Mouse (Mus musculus) limb, embryonic 14.5 days (tissue): ENCODE measurements around the gene Tns3. TPM values are rescaled to one million over a fixed set of nuclear protein-coding genes. Genes with fewer than 3 reads are reported as not detected.

Experiments used
- ATAC-seq: fragments of 200-750 bp; cut with Nextera tagmentation; 2 replicates; pipeline ENCODE4 v1.8.0; 2017; ENCODE audit warnings: low read depth, moderate number of reproducible peaks, moderate TSS enrichment; ENCODE audit not compliant: low FRiP score
- DNase-seq: peaks from one replicate; pipeline ENCODE4 v3.0.0-alpha.2; 2015; ENCODE audit warnings: low spot score
- H3K27ac ChIP-seq: fragments of 300-500 bp; sonication (generic); replicated peaks from 2 replicates; pipeline ENCODE4 v1.5.1; 2014; ENCODE audit warnings: low read depth, mild to moderate bottlenecking, low read length, moderate library complexity, mixed read lengths
- H3K27me3 ChIP-seq: fragments of 300-500 bp; sonication (generic); 2 replicates; pipeline ENCODE4 v1.6.1; 2014; ENCODE audit warnings: low read length, mixed read lengths; ENCODE audit not compliant: control insufficient read depth, insufficient read depth
- H3K36me3 ChIP-seq: fragments of 300-500 bp; sonication (generic); 2 replicates; pipeline ENCODE4 v1.6.1; 2014; ENCODE audit warnings: mild to moderate bottlenecking, low read length, moderate library complexity, mixed read lengths; ENCODE audit not compliant: control insufficient read depth, insufficient read depth
- H3K4me1 ChIP-seq: fragments of 300-500 bp; sonication (generic); 2 replicates; pipeline ENCODE4 v1.6.1; 2014; ENCODE audit warnings: antibody characterized with exemption, low read length, mixed read lengths; ENCODE audit not compliant: control insufficient read depth, insufficient read depth
- H3K4me2 ChIP-seq: fragments of 300-500 bp; sonication (generic); replicated peaks from 2 replicates; pipeline ENCODE4 v1.6.1; 2014; ENCODE audit warnings: low read depth, mild to moderate bottlenecking, low read length, moderate library complexity; ENCODE audit not compliant: severe bottlenecking
- H3K4me3 ChIP-seq: fragments of 300-500 bp; sonication (generic); replicated peaks from 2 replicates; pipeline ENCODE4 v1.5.1; 2014; ENCODE audit warnings: low read length
- H3K9ac ChIP-seq: fragments of 300-500 bp; sonication (generic); 2 replicates; pipeline ENCODE4 v1.6.1; 2014; ENCODE audit warnings: mild to moderate bottlenecking, low read depth, low read length, moderate library complexity; ENCODE audit not compliant: severe bottlenecking
- H3K9me3 ChIP-seq: fragments of 300-500 bp; sonication (generic); 2 replicates; pipeline ENCODE4 v1.6.1; 2016; ENCODE audit warnings: low read length; ENCODE audit not compliant: control insufficient read depth
- POLR2A ChIP-seq: fragments of 200-500 bp; IDR thresholded peaks from 2 replicates; pipeline ENCODE4 v1.8.0; 2012; ENCODE audit warnings: inconsistent platforms, mild to moderate bottlenecking, moderate library complexity, borderline replicate concordance; ENCODE audit not compliant: insufficient read depth, insufficient read length; ENCODE audit errors: extremely low read depth
- whole genome bisulfite sequencing: fragments of 180-500 bp; shearing (Covaris S2); extraction: QIAGEN DNeasy Blood & Tissue Kit; methylation state at CpG from one replicate; pipeline ENCODE4 v1.1.7; 2014; 5-methylcytosine and 5-hydroxymethylcytosine counted together
- polyA plus RNA-seq, 2 experiments: library from polyadenylated mRNA; depleted of rRNA in 1 of 2; stranded (reverse) in 1 of 2; unstranded in 1 of 2; fragments of >200 nt; fragmentation: Nextera tagmentation in 1 of 2; extraction: Ambion mirVana in 1 of 2; gene quantifications; 2 replicates each; pipeline versions ENCODE4 v1.2.1 to v1.2.3; 2012 to 2014

The Tns3 gene
- polyA plus RNA-seq, 2 experiments: 27.4 to 59.1 TPM

DNA sequence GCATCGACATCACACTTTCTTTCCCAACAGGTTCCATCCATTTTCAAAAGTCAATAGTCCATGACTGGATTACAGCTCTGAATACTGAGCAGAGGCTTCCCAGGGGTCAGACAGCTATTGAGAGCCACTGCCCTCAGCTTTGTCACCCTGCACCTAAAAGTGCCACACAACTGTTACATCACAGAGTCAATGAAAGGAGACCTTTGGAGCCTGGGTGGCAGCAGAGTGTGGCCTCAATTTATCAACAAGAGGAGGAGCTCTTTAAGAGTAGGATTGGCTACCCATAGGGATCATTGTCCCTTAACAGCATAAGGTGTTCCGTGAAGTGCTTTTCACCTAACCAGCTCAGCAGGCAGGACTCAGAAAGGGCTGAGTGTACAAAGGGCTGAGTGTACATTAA, 154.0 kb downstream of the Tns3 start:
- 78% methylated on average over 2 of the region's 2 CpGs for WGBS
- H3K27ac ChIP-seq: no peak overlapping the region
- ATAC-seq (no peak), DNase-seq (no peak)
- H3K4me1 ChIP-seq: 0 out of 2 replicates have a peak, but pooled peaks cover 2% of the 10 kb centered on the region
- H3K4me3 ChIP-seq: no peak overlapping the region
- H3K9ac ChIP-seq: no peak overlapping the region
- H3K36me3 ChIP-seq: peaks cover 87% of the 10 kb centered on the region
- H3K9me3 ChIP-seq: no peaks in the 10 kb centered on the region
- H3K4me2 ChIP-seq: no peak overlapping the region
- no peaks in the 10 kb centered on the region for H3K27me3 ChIP-seq
- TF ChIP-seq POLR2A: no peak

DNA sequence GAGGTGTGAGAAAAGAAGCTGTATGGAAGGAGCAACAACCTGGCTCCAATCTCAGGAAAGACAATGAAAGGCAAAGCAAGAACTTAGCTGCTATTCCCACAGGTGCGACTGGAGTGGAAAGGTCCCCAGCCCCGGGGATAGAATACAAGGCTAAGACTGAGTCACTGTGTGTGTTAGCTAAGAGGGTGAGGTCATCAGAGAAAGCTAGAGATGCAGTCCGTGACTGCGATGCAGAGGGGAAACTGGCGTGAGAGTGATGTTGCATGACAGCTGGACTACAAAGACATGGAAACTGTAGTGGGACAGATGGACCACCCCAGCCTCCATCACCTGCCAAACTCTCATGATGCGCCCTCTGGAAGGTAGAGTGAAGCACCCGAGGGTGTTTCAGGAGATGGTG, 154.7 kb downstream of the Tns3 start:
- DNase-seq (no peak), ATAC-seq (no peak)
- Histone ChIP-seq H3K4me2 (no peak overlapping the region), H3K4me1 (0 out of 2 replicates have a peak, but pooled peaks cover 2% of the 10 kb centered on the region), H3K27me3 (no peaks in the 10 kb centered on the region), H3K27ac (no peak overlapping the region), H3K4me3 (no peak overlapping the region), H3K9ac (no peak overlapping the region), H3K36me3 (peaks cover 90% of the 10 kb centered on the region), H3K9me3 (no peaks in the 10 kb centered on the region)
- WGBS: 85% methylated on average over 7 of the region's 7 CpGs
- TF ChIP-seq POLR2A: no peak

DNA sequence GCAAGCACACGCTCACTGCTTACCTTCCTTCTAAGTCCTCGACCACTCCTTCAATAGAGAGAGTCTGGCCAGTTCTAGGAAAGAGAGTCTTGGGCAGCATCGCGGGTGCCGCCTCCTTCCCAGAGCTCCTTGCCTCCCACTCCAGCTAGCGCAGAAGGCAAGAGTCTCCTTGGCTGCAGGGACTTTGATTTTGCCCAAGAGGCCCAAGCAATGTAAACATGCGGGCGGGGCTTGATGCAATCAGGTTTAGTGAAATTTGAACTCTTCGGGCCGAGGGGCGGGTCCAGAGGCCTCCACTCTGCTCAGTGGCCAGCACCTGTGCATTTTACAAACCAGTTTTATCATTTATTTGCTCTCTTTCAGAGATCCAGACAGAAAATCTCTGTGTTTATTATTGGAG, 160.6 kb downstream of the Tns3 start:
- no peak for TF ChIP-seq POLR2A
- H3K9ac ChIP-seq: no peak overlapping the region
- no peak for ATAC-seq
- no peak for DNase-seq
- no peak overlapping the region for H3K4me3 ChIP-seq
- H3K4me1 ChIP-seq: no peaks in the 10 kb centered on the region
- H3K36me3 ChIP-seq: peaks cover 78% of the 10 kb centered on the region
- no peak overlapping the region for H3K4me2 ChIP-seq
- H3K27ac ChIP-seq: no peak overlapping the region
- H3K9me3 ChIP-seq: no peaks in the 10 kb centered on the region
- WGBS: 20% methylated on average over 11 of the region's 11 CpGs
- no peaks in the 10 kb centered on the region for H3K27me3 ChIP-seq

- Histone ChIP-seq H3K9ac (no peak overlapping the region), H3K9me3 (no peaks in the 10 kb centered on the region), H3K27ac (no peak overlapping the region), H3K27me3 (no peaks in the 10 kb centered on the region), H3K36me3 (peaks cover 57% of the 10 kb centered on the region), H3K4me3 (no peak overlapping the region), H3K4me1 (peaks cover 11% of the 10 kb centered on the region), H3K4me2 (no peak overlapping the region)
- no peak for TF ChIP-seq POLR2A
- WGBS: 79% methylated on average over 6 of the region's 6 CpGs
- DNase-seq (no peak), ATAC-seq (no peak)
Observed at GRCm38 (mm10) chr11:8500855-8501254, 163.5 kb downstream of the Tns3 start.

- ATAC-seq: peak; percentile 9; the same call in 1 of the 2 replicates
- TF ChIP-seq POLR2A: no peak
- Histone ChIP-seq H3K36me3 (peaks cover 56% of the 10 kb centered on the region), H3K27ac (peak overlapping the region; percentile 15), H3K4me2 (no peak overlapping the region), H3K9me3 (no peaks in the 10 kb centered on the region), H3K27me3 (no peaks in the 10 kb centered on the region), H3K9ac (no peak overlapping the region), H3K4me1 (peaks cover 11% of the 10 kb centered on the region), H3K4me3 (no peak overlapping the region)
- DNase-seq: no peak
- 83% methylated on average over 6 of the region's 6 CpGs for WGBS
Observed at GRCm38 (mm10) chr11:8497136-8497535, 167.2 kb downstream of the Tns3 start.

DNA sequence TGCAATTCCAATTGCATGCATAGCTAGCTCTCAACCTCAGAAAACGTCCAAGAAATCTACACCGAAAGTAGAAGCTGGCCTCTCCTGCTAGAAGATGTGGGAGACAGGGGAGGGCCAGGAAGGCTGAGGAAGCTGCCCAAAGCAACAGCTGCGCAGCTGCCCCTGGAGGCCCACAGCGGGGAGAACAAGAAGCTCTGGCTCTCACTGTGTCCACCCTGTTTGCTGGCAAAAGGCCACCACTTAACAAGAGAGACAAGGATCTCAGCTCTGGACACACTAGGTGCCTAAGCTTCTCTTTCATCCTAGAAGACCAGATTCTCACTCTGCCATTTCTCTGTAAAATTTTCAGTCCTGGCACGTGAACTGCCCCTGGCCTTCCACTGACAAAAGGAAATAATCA, 167.6 kb downstream of the Tns3 start:
- peak; percentile 68; the same call in 1 of the 2 replicates for ATAC-seq
- no peak overlapping the region for H3K4me2 ChIP-seq
- peak; percentile 66 for DNase-seq
- peak overlapping the region; percentile 15 for H3K27ac ChIP-seq
- peaks cover 11% of the 10 kb centered on the region for H3K4me1 ChIP-seq
- no peak overlapping the region for H3K9ac ChIP-seq
- 27% methylated on average over 5 of the region's 5 CpGs for WGBS
- TF ChIP-seq POLR2A: no peak
- peaks cover 59% of the 10 kb centered on the region for H3K36me3 ChIP-seq
- no peaks in the 10 kb centered on the region for H3K9me3 ChIP-seq
- no peak overlapping the region for H3K4me3 ChIP-seq
- no peaks in the 10 kb centered on the region for H3K27me3 ChIP-seq
